Mouse (Mus musculus) thymus, adult 2 months (tissue): Measurements from ENCODE around the gene Nenf.

Source experiments
- CTCF ChIP-seq: fragments of 200-500 bp; IDR thresholded peaks from 2 replicates; pipeline ENCODE4 v1.5.1; 2012; ENCODE audit warnings: mild to moderate bottlenecking, control low read depth, low read length, moderate library complexity, borderline replicate concordance; ENCODE audit not compliant: control insufficient read depth, poor library complexity, insufficient read depth; ENCODE audit errors: extremely low read depth
- POLR2A ChIP-seq: fragments of 200-500 bp; IDR thresholded peaks from 2 replicates; pipeline ENCODE4 v1.6.1; 2012; ENCODE audit warnings: mild to moderate bottlenecking, low read length, control low read depth, moderate library complexity; ENCODE audit not compliant: control insufficient read depth, poor library complexity, insufficient read depth; ENCODE audit errors: extremely low read depth

DNA sequence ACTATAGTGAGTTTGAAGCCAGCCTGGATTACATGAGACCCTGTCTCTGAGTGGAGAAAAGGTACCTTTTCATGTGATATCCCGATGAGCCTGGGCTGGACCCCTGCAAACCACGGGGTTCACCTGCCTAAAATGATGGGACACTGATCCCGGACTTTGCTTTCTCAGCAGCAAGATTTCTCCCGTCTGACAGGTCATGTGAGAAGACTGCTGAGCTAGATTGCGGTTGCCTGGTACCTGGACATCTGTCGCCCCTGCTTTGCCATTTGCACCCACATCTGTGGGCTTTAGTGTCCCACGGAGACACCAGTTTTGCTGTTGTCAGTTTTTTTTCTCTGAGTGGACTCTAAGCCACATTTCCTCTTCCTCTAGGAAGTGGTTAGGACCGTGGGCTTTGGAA lies 9.3 kb upstream of the Nenf start:
- TF ChIP-seq CTCF (no peak), POLR2A (no peak)
